Mouse (Mus musculus): Measurements from ENCODE around the gene Chst2. TPM values are rescaled to one million over a fixed set of nuclear protein-coding genes. Genes with fewer than 3 reads are reported as not detected.

The Chst2 gene
- total RNA-seq, 2 experiments from 2014 or later, result 16.2 to 18.7 TPM

GRCm38 (mm10) chr9:95365882-95366281 lies 40.6 kb downstream of the Chst2 start:
- DNase-seq, result no peak

GRCm38 (mm10) chr9:95353829-95354391 lies 52.6 kb downstream of the Chst2 start:
- DNase-seq, result no peak

- DNase-seq, result no peak
Observed at GRCm38 (mm10) chr9:95351968-95352367, 54.6 kb downstream of the Chst2 start.

GRCm38 (mm10) chr9:95350550-95350949 lies 56.0 kb downstream of the Chst2 start:
- DNase-seq, result no peak

Other genes starting within 250 kb of the Chst2 start
- 10 to 100 TPM; 56.7 to 69.2 TPM for gene U2surp, start 105.3 kb upstream of the Chst2 start, total RNA-seq (2021)
- 10 to 100 TPM; 21.5 to 27.4 TPM for gene Paqr9, start 152.9 kb upstream of the Chst2 start, total RNA-seq (2021)
- gene Pcolce2, start 230.9 kb upstream of the Chst2 start, total RNA-seq (2021), result 1 to 10 TPM; 4.7 to 5.1 TPM